Mouse (Mus musculus) layer of hippocampus, postnatal 10 days (tissue): ENCODE data around the gene Atp5l. TPM values are rescaled to one million over a fixed set of nuclear protein-coding genes. Genes with fewer than 3 reads are reported as not detected.
A peak's percentile ranks its signal among the peaks of the same experiment; 100 is the strongest.
"Not testable (repeated sequence)": the region's sequence is repeated elsewhere in the genome, so short reads cannot be mapped to it uniquely, and the experiment has no call there.

Experiments used
- DNase-seq, 2 experiments: peaks; one replicate each; pipeline ENCODE4 v3.0.0; 2021; ENCODE audit warnings: low spot score in 2 of 2
- long read RNA-seq: library from polyadenylated mRNA; stranded (forward); transcript quantifications from one replicate; pipeline ENCODE4 v2.0.0, GENCODE M21; 2023
- total RNA-seq, 2 experiments: library from RNA; stranded (reverse); gene quantifications; 2 replicates each; pipeline ENCODE4 v1.2.3; 2021

Gene Atp5l
- 100 to 1,000 TPM; 394 to 460 TPM for total RNA-seq
- long read RNA-seq, transcript Atp5l-201 (3 exons, 544 nt): major isoform, 422 of 429 reads
- long read RNA-seq, partial matches to known transcripts: 0 of 429 reads
- long read RNA-seq, other reads (novel, unspliced or antisense): 4 of 429 reads

GRCm38 (mm10) chr9:44920374-44921122 lies at the start of gene Atp5l:
Atp5l (minus strand) TSS chr9:44920742.
- peak; percentile 78 to 87 for DNase-seq

- DNase-seq: no peak
These were observed 48.9 kb upstream of the Atp5l start for GRCm38 (mm10) chr9:44969450-44969849.

GRCm38 (mm10) chr9:44967763-44968162 lies 47.2 kb upstream of the Atp5l start:
- DNase-seq: not testable (repeated sequence)

GRCm38 (mm10) chr9:44966815-44967242 lies 46.3 kb upstream of the Atp5l start:
- DNase-seq: peak; percentile 59 to 67

GRCm38 (mm10) chr9:44965833-44966466 lies 45.4 kb upstream of the Atp5l start:
- no peak for DNase-seq

- peak; percentile 99 to 100 for DNase-seq
These were observed 44.7 kb upstream of the Atp5l start, which contains the start of gene Ube4a for GRCm38 (mm10) chr9:44965126-44965832. Ube4a (minus strand) TSS chr9:44965600.

- DNase-seq: no peak
These were observed 33.9 kb upstream of the Atp5l start for GRCm38 (mm10) chr9:44954432-44954831.

- no peak for DNase-seq
These were observed 27.3 kb upstream of the Atp5l start for GRCm38 (mm10) chr9:44947836-44948235.

- DNase-seq: no peak
These were observed 25.7 kb upstream of the Atp5l start for GRCm38 (mm10) chr9:44946185-44946695.

- no peak for DNase-seq
These were observed 21.9 kb upstream of the Atp5l start for GRCm38 (mm10) chr9:44942421-44942820.

- no peak for DNase-seq
These were observed 21.2 kb upstream of the Atp5l start for GRCm38 (mm10) chr9:44941756-44942155.

GRCm38 (mm10) chr9:44921543-44921942 lies 1.0 kb upstream of the Atp5l start:
- DNase-seq: no peak

GRCm38 (mm10) chr9:44921123-44921468 lies 554 bp upstream of the Atp5l start:
- DNase-seq: no peak

- DNase-seq: no peak
These were observed 936 bp downstream of the Atp5l start for GRCm38 (mm10) chr9:44919606-44920005.

- peak; percentile 36 to 48 for DNase-seq
These were observed 4.3 kb downstream of the Atp5l start for GRCm38 (mm10) chr9:44916196-44916595.

- no peak for DNase-seq
These were observed 5.8 kb downstream of the Atp5l start for GRCm38 (mm10) chr9:44914706-44915105.

GRCm38 (mm10) chr9:44911365-44911764 lies 9.2 kb downstream of the Atp5l start:
- DNase-seq: no peak

- DNase-seq: peak in 1 of 2 experiments; percentile 19
These were observed 14.9 kb downstream of the Atp5l start for GRCm38 (mm10) chr9:44905620-44906019.

GRCm38 (mm10) chr9:44904964-44905363 lies 15.6 kb downstream of the Atp5l start:
- peak; percentile 43 to 55 for DNase-seq

- DNase-seq: no peak
These were observed 16.7 kb downstream of the Atp5l start for GRCm38 (mm10) chr9:44903856-44904255.

GRCm38 (mm10) chr9:44900402-44900801 lies 20.1 kb downstream of the Atp5l start:
- no peak for DNase-seq
